Mouse (Mus musculus): ENCODE results near the gene Olfr418.
"Not testable (repeated sequence)": the region's sequence is repeated elsewhere in the genome, so short reads cannot be mapped to it uniquely, and the experiment has no call there.

Olfr418 gene

GRCm38 (mm10) chr1:173265701-173266100, at the start of gene Olfr418:
Gene Olfr418, plus strand, starts transcription at chr1:173266001.
- no peak for DNase-seq

- no peak for DNase-seq
Observed at GRCm38 (mm10) chr1:173216481-173216880, 49.3 kb upstream of the Olfr418 start.

- no peak for DNase-seq
Observed at GRCm38 (mm10) chr1:173227081-173227480, 38.7 kb upstream of the Olfr418 start, which contains the start of gene Fcer1a. Gene Fcer1a, minus strand, starts transcription at chr1:173227214.

DNA sequence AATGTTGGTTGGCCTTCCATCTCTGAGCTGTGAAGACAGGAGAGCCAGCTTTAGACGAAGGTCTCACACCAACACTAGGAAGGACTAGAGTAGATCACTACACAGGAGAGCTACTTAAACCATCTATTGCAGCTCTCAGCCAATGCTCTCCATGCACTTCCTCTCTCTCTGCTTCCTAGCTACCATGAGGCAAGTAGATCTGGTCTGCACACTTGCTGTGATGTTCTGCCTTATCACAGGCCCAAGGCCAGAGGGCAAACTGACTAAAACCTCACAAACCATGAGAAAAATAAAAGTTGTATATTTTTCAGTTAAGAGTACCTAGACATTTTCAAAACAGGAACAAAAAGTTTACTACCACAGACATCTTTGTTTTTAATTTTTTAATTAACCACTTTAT, 28.8 kb upstream of the Olfr418 start:
- not testable (repeated sequence) for DNase-seq

DNA sequence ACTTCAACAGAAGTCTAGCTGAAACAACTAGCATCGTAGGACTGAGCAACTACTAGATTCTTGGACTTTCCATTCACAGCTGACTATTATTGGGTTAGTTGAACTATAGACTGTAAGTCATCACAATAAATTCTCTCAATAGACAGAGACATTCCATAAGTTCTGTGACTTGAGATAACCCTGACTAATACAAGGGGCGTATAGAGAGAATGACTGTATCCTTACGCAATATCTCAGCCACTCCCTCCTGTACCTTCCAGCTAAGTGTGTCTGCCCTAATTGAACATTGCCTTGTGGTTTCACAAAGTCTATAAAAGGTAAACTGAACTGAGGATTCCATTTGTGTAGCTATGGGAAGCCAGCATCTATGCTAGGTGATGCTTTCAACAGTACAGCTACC, 15.9 kb upstream of the Olfr418 start:
- DNase-seq: no peak

- DNase-seq: no peak
Observed at GRCm38 (mm10) chr1:173277677-173278076, 11.9 kb downstream of the Olfr418 start, which contains the start of gene Mptx2. Gene Mptx2, minus strand, starts transcription at chr1:173277777.

- DNase-seq: not testable (repeated sequence)
Observed at GRCm38 (mm10) chr1:173302795-173303194, 37.0 kb downstream of the Olfr418 start.

DNA sequence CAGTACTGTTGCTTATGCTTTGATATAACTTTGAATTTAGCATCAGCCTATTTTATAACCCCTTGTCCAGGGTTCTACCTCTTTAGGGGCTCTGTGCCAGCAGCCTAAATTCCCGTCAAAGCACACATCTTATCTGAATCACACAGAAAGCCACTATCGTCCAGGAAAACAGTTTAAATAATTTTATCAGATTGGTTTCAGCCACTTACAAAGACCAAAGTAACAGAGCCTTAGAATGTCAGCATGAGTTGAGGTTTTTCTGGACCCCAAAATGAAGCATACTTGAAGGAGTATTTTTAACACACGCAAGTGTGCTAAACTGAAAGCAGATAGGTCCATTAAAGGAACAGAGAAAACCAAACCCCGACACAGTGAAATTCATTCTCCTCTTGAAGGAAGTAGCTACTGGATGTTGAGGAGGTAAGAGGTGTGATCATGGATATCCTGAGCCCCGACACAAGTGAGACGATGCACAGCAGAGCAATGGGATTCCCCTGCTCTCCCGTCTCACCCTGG, 47.8 kb downstream of the Olfr418 start:
- not testable (repeated sequence) for DNase-seq

DNA sequence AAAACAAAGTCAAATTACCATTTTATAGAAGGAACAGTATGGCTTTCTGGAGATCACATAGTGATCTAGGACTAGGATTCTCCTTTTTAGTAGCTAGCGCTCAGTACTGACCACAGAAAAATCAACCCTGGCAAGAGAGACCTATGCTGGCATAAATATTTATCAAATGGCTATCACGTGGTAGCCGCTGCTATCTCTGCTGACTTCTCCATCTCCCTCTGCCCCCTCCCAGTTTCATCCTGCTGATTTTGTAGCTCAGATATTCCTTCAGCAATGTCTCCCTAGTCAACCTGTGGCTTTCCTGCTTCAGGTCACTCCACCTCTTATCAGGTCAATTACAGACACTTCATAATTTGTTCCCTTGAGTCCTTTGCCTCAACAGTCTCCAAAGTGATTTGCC, 49.9 kb downstream of the Olfr418 start:
- no peak for DNase-seq

- DNase-seq: no peak
Observed at GRCm38 (mm10) chr1:173317925-173318477, 52.2 kb downstream of the Olfr418 start.

DNA sequence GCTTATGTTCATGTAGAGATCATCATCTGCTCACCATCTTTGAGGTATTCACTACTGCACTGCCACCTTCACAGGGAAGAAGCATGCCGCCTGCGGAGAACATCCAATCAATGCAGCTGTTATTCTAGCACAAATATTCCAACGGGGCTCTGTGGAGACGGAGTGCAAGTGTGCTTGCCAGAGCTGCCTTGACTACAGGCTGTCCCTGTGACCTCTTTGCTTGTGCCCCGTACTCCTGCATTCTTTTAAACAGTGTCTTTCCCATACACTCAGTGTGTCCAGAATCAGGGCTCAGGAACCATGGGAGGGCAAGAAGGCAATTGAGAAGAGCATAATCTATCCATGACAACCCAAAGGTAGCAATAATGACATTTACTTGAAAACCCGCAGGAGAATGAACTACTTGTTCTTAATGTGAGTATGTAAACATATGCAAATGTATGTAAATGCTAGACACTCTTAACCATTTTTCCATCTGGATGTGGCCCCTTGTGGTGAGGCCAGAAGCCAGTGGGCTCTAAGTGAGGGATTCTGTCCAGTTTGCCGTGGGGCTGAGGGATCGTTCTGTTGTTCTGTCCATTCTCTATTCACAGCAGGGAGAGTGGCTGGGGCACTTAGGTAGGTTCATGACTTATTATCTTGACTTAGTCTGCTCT, 55.9 kb downstream of the Olfr418 start:
- no peak for DNase-seq

DNA sequence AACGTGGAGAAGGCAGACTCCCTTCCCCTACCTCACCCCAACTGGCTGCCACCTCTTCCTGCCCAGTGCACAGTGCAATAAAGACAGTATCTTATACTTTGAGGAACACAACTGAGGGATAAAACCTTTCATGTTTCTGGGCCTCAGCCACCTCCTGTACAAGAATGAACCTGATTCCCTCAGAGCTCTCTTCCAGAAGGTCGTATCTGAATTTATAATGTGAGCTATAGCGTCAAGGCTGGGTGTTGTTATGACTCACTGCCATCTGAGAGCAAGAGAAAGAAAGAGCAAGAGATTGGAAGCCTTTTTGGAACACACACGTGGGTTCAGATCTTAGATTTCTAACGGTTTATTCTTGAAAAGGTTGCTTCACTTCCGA, 56.4 kb downstream of the Olfr418 start:
- DNase-seq: no peak

Measured in lung, adult 18-20 months (tissue).